ENCODE assay signal across 24 mouse cellular contexts in the genomic region with DNA sequence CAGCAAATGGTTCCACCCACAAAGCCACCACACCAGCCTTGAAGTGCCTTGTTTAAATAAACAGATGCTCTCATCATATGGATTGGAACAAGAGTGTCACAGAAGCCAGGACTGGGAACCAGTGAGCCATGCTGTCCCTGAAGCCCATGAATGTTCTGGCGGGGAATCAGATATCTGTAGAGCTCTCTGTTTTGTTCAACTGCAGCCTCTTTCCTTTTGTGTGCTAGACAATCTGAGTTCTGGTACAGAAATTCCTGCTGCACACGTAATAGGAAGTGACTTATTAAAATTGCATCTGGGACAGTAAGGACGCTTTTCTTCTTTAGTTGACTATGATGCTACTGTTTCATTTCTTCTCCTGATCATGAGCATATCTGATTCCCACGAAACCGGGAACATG.
DNase-seq lines count a peak whose midpoint lies in the region; ATAC-seq and TF ChIP-seq lines count a peak whose summit lies in the region.
"Had no signal": no experiment of that assay in that cellular context is flagged by ENCODE, and none has a peak within 500 bp of the region (broad histone marks: within the 10 kb centered on the region; RNA-seq: fewer than 3 reads in every experiment).

No protein-coding gene starts in this region.

- H3K79me2 ChIP-seq in macrophage (ENCODE audit: inconsistent target): peaks cover 96% of the 10 kb centered on the region

- intact Hi-C loops in gastrocnemius, adult 2 months (cut with DNase I): no loop called here
- intact Hi-C loops in gastrocnemius, postnatal 14 days (cut with DNase I; ENCODE audit: low total_unique reads): no loop called here
- intact Hi-C loops in heart, postnatal 25 days (cut with DNase I): no loop called here

- no peaks in the 10 kb centered on the region for H3K9me3 ChIP-seq in heart, postnatal 0 days (replicated peaks; ENCODE audit: control insufficient read depth, low read length)
- H3K9me3 ChIP-seq: embryonic facial prominence, embryonic 12.5 days; embryonic facial prominence, embryonic 15.5 days; forebrain, embryonic 12.5 days; heart, embryonic 12.5 days; heart, embryonic 15.5 days; hindbrain, embryonic 10.5 days; hindbrain, embryonic 13.5 days; intestine, embryonic 15.5 days had no signal

- peak overlapping the region; percentile 38 for H3K27ac ChIP-seq in gastrocnemius, adult 2 months
- H3K27ac ChIP-seq in heart, postnatal 0 days (ENCODE audit: low read depth): 0 out of 2 replicates have a peak overlapping the region, but pooled peaks have one; percentile 6
- peak overlapping the region; percentile 99 for H3K27ac ChIP-seq in macrophage
- H3K27ac ChIP-seq: embryonic facial prominence, embryonic 12.5 days; embryonic facial prominence, embryonic 15.5 days; forebrain, embryonic 12.5 days; heart, embryonic 15.5 days; hindbrain, embryonic 10.5 days; hindbrain, embryonic 13.5 days; intestine, embryonic 15.5 days had no signal

- peaks cover 3% of the 10 kb centered on the region; the same call in 1 of the 2 replicates for H3K4me1 ChIP-seq in heart, postnatal 0 days (ENCODE audit: control insufficient read depth, insufficient read depth)

- no peak overlapping the region for H3K9ac ChIP-seq in heart, postnatal 0 days (replicated peaks; ENCODE audit: low read depth, low read length)
- H3K9ac ChIP-seq: embryonic facial prominence, embryonic 12.5 days; embryonic facial prominence, embryonic 15.5 days; forebrain, embryonic 12.5 days; heart, embryonic 12.5 days; heart, embryonic 15.5 days; hindbrain, embryonic 13.5 days; intestine, embryonic 15.5 days had no signal

- no peak for DNase-seq in gastrocnemius, adult 2 months
- DNase-seq in gastrocnemius, postnatal 14 days: no peak
- peak; percentile 23 for DNase-seq in heart, postnatal 0 days (ENCODE audit: low spot score)
- no peak for DNase-seq in heart, postnatal 25 days (ENCODE audit: low spot score)
- peak; percentile 61 for DNase-seq in Muller cell, postnatal 12 days (ENCODE audit: inconsistent ontology term)
- DNase-seq in right cerebral cortex, postnatal 25 days: no peak
- DNase-seq: adrenal gland, adult 8-10 months; cerebellum, adult 18-20 months; cerebellum, adult 9-10 months; kidney, adult 11 months; kidney, adult 8-10 months had no signal

- ATAC-seq in heart, postnatal 0 days (ENCODE audit: insufficient read depth, low read depth): peak; percentile 20; the same call in 1 of the 2 replicates
- ATAC-seq: activated CD4-positive, CD25-positive, alpha-beta regulatory T cell, adult 4 months; CD4-positive, CD25-positive, alpha-beta regulatory T cell, adult 4 months; forebrain, embryonic 16.5 days; hindbrain, embryonic 16.5 days; intestine, embryonic 15.5 days had no signal

- H3K4me3 ChIP-seq in gastrocnemius, adult 2 months: no peak overlapping the region
- no peak overlapping the region for H3K4me3 ChIP-seq in heart, postnatal 0 days (ENCODE audit: low read depth, low read length)
- no peak overlapping the region for H3K4me3 ChIP-seq in macrophage (ENCODE audit: inconsistent target)
- H3K4me3 ChIP-seq: embryonic facial prominence, embryonic 12.5 days; embryonic facial prominence, embryonic 15.5 days; forebrain, embryonic 12.5 days; heart, embryonic 12.5 days; heart, embryonic 15.5 days; hindbrain, embryonic 10.5 days; hindbrain, embryonic 13.5 days; intestine, embryonic 15.5 days had no signal

- no peak for TF ChIP-seq EP300 in heart, postnatal 0 days (IDR thresholded peaks at IDR 0.05; ENCODE audit: low read depth)

- 0 out of 2 replicates have a peak, but pooled peaks cover 4% of the 10 kb centered on the region for H3K27me3 ChIP-seq in heart, postnatal 0 days (ENCODE audit: control insufficient read depth, insufficient read depth, low read length)
- H3K27me3 ChIP-seq: embryonic facial prominence, embryonic 12.5 days; embryonic facial prominence, embryonic 15.5 days; heart, embryonic 12.5 days; heart, embryonic 15.5 days; hindbrain, embryonic 13.5 days; intestine, embryonic 15.5 days had no signal

- 54% methylated on average over 5 of the region's 5 CpGs for WGBS in heart, postnatal 0 days
- 90% methylated on average over 5 of the region's 5 CpGs for WGBS in macrophage (ENCODE audit: missing documents)

- H3K4me2 ChIP-seq in heart, postnatal 0 days (ENCODE audit: low read depth, low read length): no peak overlapping the region
- H3K4me2 ChIP-seq: embryonic facial prominence, embryonic 12.5 days; embryonic facial prominence, embryonic 15.5 days; forebrain, embryonic 12.5 days; heart, embryonic 12.5 days; heart, embryonic 15.5 days; hindbrain, embryonic 13.5 days; intestine, embryonic 15.5 days had no signal

- no peaks in the 10 kb centered on the region for H3K36me3 ChIP-seq in heart, postnatal 0 days (replicated peaks; ENCODE audit: control insufficient read depth, insufficient read depth, low read length)
- no peaks in the 10 kb centered on the region for H3K36me3 ChIP-seq in macrophage (ENCODE audit: inconsistent target)
- H3K36me3 ChIP-seq: embryonic facial prominence, embryonic 12.5 days; embryonic facial prominence, embryonic 15.5 days; forebrain, embryonic 12.5 days; heart, embryonic 12.5 days; heart, embryonic 15.5 days; hindbrain, embryonic 10.5 days; hindbrain, embryonic 13.5 days; intestine, embryonic 15.5 days had no signal

- no peak for TF ChIP-seq CTCF in gastrocnemius, adult 2 months (IDR thresholded peaks at IDR 0.05)
- TF ChIP-seq CTCF in heart, postnatal 0 days (IDR thresholded peaks at IDR 0.05; ENCODE audit: low read depth): no peak

Comparison
In these comparisons a context has a peak if more than half of its experiments do, and no peak if none do; other contexts are left out.
1. DNase-seq: peak in heart, postnatal 0 days (single experiment) and Muller cell, postnatal 12 days (single experiment); none in gastrocnemius, adult 2 months (single experiment), gastrocnemius, postnatal 14 days (single experiment), heart, postnatal 25 days (single experiment) and right cerebral cortex, postnatal 25 days (single experiment).
2. H3K27ac ChIP-seq: peak in every context shown above with its lines; median percentile 99 in macrophage; 38 in gastrocnemius, adult 2 months; 6 in heart, postnatal 0 days.